Mouse (Mus musculus): ENCODE measurements around the gene 0610010K14Rik. TPM values are rescaled to one million over a fixed set of nuclear protein-coding genes. Genes with fewer than 3 reads are reported as not detected.

The 0610010K14Rik gene
- total RNA-seq, 2 experiments from 2014 or later: 70.1 to 72.5 TPM

- peak; percentile 18 to 45 for DNase-seq (ENCODE audit: low spot score in 2 of 2)
Measured at GRCm38 (mm10) chr11:70189319-70190134, 48.2 kb downstream of the 0610010K14Rik start.

Small RNAs within 50 kb of the gene (microRNA-seq; reads per million reads assigned to microRNA genes)
- gene Mir195a: 4,498 reads per million, percentile 90 among the genes with 10 or more reads in this experiment
- not detected for gene Mir497
- not detected for gene Mir497b

Other genes starting within 250 kb of the 0610010K14Rik start
- gene Gabarap, start 246.8 kb downstream of the 0610010K14Rik start, total RNA-seq (2021): 100 to 1,000 TPM; 294 to 311 TPM
- 10 to 100 TPM; 51.4 to 53.4 TPM for gene Phf23, start 242.1 kb downstream of the 0610010K14Rik start, total RNA-seq (2021)
- gene Dvl2, start 237.3 kb downstream of the 0610010K14Rik start, total RNA-seq (2021): 10 to 100 TPM; 35.5 to 38.2 TPM
- 100 to 1,000 TPM; 295 to 378 TPM for gene Acadvl, start 222.5 kb downstream of the 0610010K14Rik start, total RNA-seq (2021)
- 10 to 100 TPM; 63.0 to 64.4 TPM for gene Dlg4, start 221.0 kb downstream of the 0610010K14Rik start, total RNA-seq (2021)
- 10 to 100 TPM in 1 of 2 experiments, 1 to 10 TPM in 1; 1.7 to 33.7 TPM for gene Asgr1, start 183.8 kb downstream of the 0610010K14Rik start, total RNA-seq (2021)
- 10 to 100 TPM in 1 of 2 experiments, 1 to 10 TPM in 1; 1.8 to 14.6 TPM for gene Asgr2, start 145.3 kb downstream of the 0610010K14Rik start, total RNA-seq (2021)
- gene Mgl2, start 107.6 kb downstream of the 0610010K14Rik start, total RNA-seq (2021): 1 to 10 TPM in 1 of 2 experiments, under 1 TPM in 1; 0.90 to 1.7 TPM
- 1 to 10 TPM; 2.1 to 3.5 TPM for gene Clec10a, start 81.7 kb downstream of the 0610010K14Rik start, total RNA-seq (2021)
- 1 to 10 TPM in 1 of 2 experiments, under 1 TPM in 1; 0.71 to 2.9 TPM for gene Slc16a11, start 25.2 kb downstream of the 0610010K14Rik start, total RNA-seq (2021)
- 10 to 100 TPM in 1 of 2 experiments, 1 to 10 TPM in 1; 6.2 to 10.9 TPM for gene Slc16a13, start 16.9 kb downstream of the 0610010K14Rik start, total RNA-seq (2021)
- gene Bcl6b, start 8.1 kb downstream of the 0610010K14Rik start, total RNA-seq (2021): 10 to 100 TPM; 23.8 to 33.4 TPM
- gene Gm21988, start 1.9 kb upstream of the 0610010K14Rik start, total RNA-seq (2021): 1 to 10 TPM; 4.5 to 8.1 TPM
- 100 to 1,000 TPM; 160 to 164 TPM for gene Rnasek, start 1.9 kb upstream of the 0610010K14Rik start, total RNA-seq (2021)
- 1 to 10 TPM; 3.4 to 3.7 TPM for gene Alox12, start 17.4 kb upstream of the 0610010K14Rik start, total RNA-seq (2021)
- gene Alox12e, start 84.7 kb upstream of the 0610010K14Rik start, total RNA-seq (2021): not detected
- gene Alox15, start 114.1 kb upstream of the 0610010K14Rik start, total RNA-seq (2021): 1 to 10 TPM in 1 of 2 experiments, under 1 TPM in 1; 0.95 to 1.5 TPM
- gene Pelp1, start 172.1 kb upstream of the 0610010K14Rik start, total RNA-seq (2021): 10 to 100 TPM; 37.2 to 40.5 TPM
- gene Arrb2, start 194.7 kb upstream of the 0610010K14Rik start, total RNA-seq (2021): 10 to 100 TPM; 30.4 to 32.3 TPM
- 10 to 100 TPM; 17.3 to 18.6 TPM for gene Med11, start 214.0 kb upstream of the 0610010K14Rik start, total RNA-seq (2021)
- 1 to 10 TPM; 2.2 to 2.3 TPM for gene Zmynd15, start 221.5 kb upstream of the 0610010K14Rik start, total RNA-seq (2021)
- gene Cxcl16, start 222.1 kb upstream of the 0610010K14Rik start, total RNA-seq (2021): 1 to 10 TPM; 5.8 to 7.4 TPM